Mouse (Mus musculus) mature B cell (primary cell): ENCODE results near the gene Pnpla3.

Source experiments
- in situ Hi-C: fragments of 300-500 bp; cut with MboI; formaldehyde crosslinking; loops from 2 replicates; pipeline ENCODE4 v1.14.3; 2019

Pnpla3 gene

GRCm38 (mm10) chr15:84178733-84179132 is 11.1 kb downstream of the Pnpla3 start:
- in situ Hi-C loops = no loop called here

- in situ Hi-C loops = no loop called here
Observed at GRCm38 (mm10) chr15:84182000-84182399, 14.4 kb downstream of the Pnpla3 start.

GRCm38 (mm10) chr15:84183967-84184366 is 16.3 kb downstream of the Pnpla3 start:
- in situ Hi-C loops = no loop called here

GRCm38 (mm10) chr15:84186196-84186595 is 18.6 kb downstream of the Pnpla3 start:
- in situ Hi-C loops = no loop called here

- in situ Hi-C loops = no loop called here
Observed at GRCm38 (mm10) chr15:84188887-84189530, 21.4 kb downstream of the Pnpla3 start.

GRCm38 (mm10) chr15:84189881-84190280 is 22.2 kb downstream of the Pnpla3 start:
- in situ Hi-C loops = no loop called here

- in situ Hi-C loops = no loop called here
Observed at GRCm38 (mm10) chr15:84191724-84192057, 24.1 kb downstream of the Pnpla3 start.

- in situ Hi-C loops = no loop called here
Observed at GRCm38 (mm10) chr15:84192058-84192791, 24.6 kb downstream of the Pnpla3 start, which contains the start of gene Samm50. TSS of gene Samm50 (plus strand) at chr15:84192241.

- in situ Hi-C loops = no loop called here
Observed at GRCm38 (mm10) chr15:84196486-84197165, 29.0 kb downstream of the Pnpla3 start.

GRCm38 (mm10) chr15:84207327-84207726 is 39.7 kb downstream of the Pnpla3 start:
- in situ Hi-C loops = no loop called here

GRCm38 (mm10) chr15:84209517-84210412 is 42.1 kb downstream of the Pnpla3 start:
- in situ Hi-C loops = no loop called here

GRCm38 (mm10) chr15:84210461-84210860 is 42.8 kb downstream of the Pnpla3 start:
- in situ Hi-C loops = no loop called here

GRCm38 (mm10) chr15:84210941-84211340 is 43.3 kb downstream of the Pnpla3 start:
- in situ Hi-C loops = no loop called here

GRCm38 (mm10) chr15:84211564-84211963 is 43.9 kb downstream of the Pnpla3 start:
- in situ Hi-C loops = no loop called here

GRCm38 (mm10) chr15:84212031-84212755 is 44.6 kb downstream of the Pnpla3 start:
- in situ Hi-C loops = no loop called here

GRCm38 (mm10) chr15:84212756-84213105 is 45.1 kb downstream of the Pnpla3 start:
- in situ Hi-C loops = no loop called here

GRCm38 (mm10) chr15:84213162-84213739 is 45.6 kb downstream of the Pnpla3 start:
- in situ Hi-C loops = no loop called here

GRCm38 (mm10) chr15:84214476-84214875 is 46.8 kb downstream of the Pnpla3 start:
- in situ Hi-C loops = no loop called here

- in situ Hi-C loops = no loop called here
Observed at GRCm38 (mm10) chr15:84215273-84215672, 47.6 kb downstream of the Pnpla3 start.

GRCm38 (mm10) chr15:84216026-84216425 is 48.4 kb downstream of the Pnpla3 start:
- in situ Hi-C loops = no loop called here
